Mouse (Mus musculus): ENCODE results near the gene Cstl1. TPM values are rescaled to one million over a fixed set of nuclear protein-coding genes. Genes with fewer than 3 reads are reported as not detected.
"Not testable (repeated sequence)": the region's sequence is repeated elsewhere in the genome, so short reads cannot be mapped to it uniquely, and the experiment has no call there.

Cstl1 gene
- polyA plus RNA-seq, 1 experiment from 2014 or later = not detected

DNA sequence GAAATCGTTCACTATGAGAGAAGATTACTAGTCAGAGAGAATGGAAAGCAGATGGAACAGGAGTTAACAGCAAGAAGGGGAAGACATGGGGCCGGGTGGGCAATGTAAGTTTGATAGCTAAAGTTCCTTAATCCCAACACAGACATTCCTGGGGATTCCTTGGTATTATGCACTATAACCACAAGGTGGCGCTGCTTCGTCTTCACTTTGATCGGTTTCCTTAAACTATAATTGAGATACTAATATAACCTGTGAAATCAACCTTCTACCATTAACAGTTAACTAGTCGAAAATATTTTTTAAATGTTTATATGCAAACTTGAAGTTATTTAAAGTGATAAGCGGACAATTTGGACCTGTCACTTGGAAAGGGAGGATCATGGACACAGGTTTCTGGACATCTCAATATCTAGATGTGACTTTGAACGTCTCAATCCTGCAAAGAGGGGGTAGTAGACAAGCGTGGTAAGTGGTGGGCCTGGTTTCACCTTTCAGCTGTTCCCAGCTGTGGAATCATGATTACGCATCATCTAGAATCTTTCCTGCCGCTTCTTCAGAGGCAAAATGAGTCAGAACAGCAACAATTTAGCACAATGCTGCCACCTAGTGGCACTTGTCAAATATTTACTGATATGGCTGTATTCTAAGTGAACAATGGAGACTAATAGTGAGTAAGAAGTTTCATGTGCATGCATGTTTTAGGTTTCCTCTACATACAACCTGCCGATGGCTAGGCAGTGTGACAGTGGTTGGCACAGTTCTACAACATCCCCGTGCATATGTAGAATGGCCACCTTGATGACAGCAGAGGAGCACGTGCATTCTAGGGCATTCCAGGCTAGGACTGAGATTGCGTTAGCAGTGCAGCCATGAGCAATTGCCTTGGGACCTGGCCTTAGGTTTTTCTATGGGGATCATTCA is 2.0 kb downstream of the Cstl1 start:
- H3K27ac ChIP-seq (ENCODE audit: poor library complexity, severe bottlenecking) = no peak overlapping the region
- peak overlapping the region; percentile 69 for H3K4me2 ChIP-seq
- no peak overlapping the region for H3K9ac ChIP-seq
- 14% methylated on average over 15 of the region's 15 CpGs for WGBS
- H3K36me3 ChIP-seq = no peaks in the 10 kb centered on the region
- no peaks in the 10 kb centered on the region for H3K9me3 ChIP-seq (replicated peaks)
- no peaks in the 10 kb centered on the region for H3K4me1 ChIP-seq (replicated peaks)
- H3K4me3 ChIP-seq = peak overlapping the region; percentile 36
- H3K27me3 ChIP-seq (replicated peaks) = no peaks in the 10 kb centered on the region
- 0 out of 2 replicates have a peak, but pooled peaks have one; percentile 25 for ATAC-seq (ENCODE audit: insufficient number of reproducible peaks, low FRiP score)

DNA sequence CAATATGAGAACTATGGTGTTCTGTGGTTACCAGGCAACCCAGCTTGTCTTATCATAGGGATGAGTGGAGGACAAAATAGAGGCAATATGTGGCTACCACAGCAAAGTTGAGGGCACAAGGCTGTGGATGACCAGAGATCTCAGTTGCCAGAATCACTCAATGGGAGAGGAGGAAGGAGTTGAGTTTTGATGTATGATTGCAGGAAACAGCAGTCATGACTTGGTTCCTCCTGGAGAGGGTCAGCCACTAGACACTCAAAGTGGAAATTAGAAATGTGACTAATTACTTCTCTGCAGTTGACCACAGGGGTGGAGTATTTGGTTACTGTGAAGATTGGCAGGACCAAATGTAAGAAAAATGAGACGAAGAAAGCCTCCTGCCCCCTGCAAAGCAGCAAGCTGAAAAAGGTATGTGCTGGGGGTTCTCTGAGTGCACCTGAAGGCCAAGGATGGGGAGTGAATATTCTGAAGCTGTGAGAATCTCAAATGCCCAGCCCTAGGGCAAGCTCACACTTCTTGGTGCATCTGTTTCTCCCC is 4.2 kb downstream of the Cstl1 start:
- no peak overlapping the region for H3K4me2 ChIP-seq
- H3K4me1 ChIP-seq (replicated peaks) = no peaks in the 10 kb centered on the region
- no peak overlapping the region for H3K4me3 ChIP-seq
- no peaks in the 10 kb centered on the region for H3K27me3 ChIP-seq (replicated peaks)
- H3K9me3 ChIP-seq (replicated peaks) = no peaks in the 10 kb centered on the region
- WGBS = 55% methylated on average over 1 of the region's 1 CpGs
- H3K36me3 ChIP-seq = no peaks in the 10 kb centered on the region
- ATAC-seq (ENCODE audit: insufficient number of reproducible peaks, low FRiP score) = no peak
- H3K9ac ChIP-seq = no peak overlapping the region
- H3K27ac ChIP-seq (ENCODE audit: poor library complexity, severe bottlenecking) = no peak overlapping the region

GRCm38 (mm10) chr2:148763648-148764388 is 13.7 kb downstream of the Cstl1 start:
- WGBS = 96% methylated on average over 1 of the region's 1 CpGs
- no peaks in the 10 kb centered on the region for H3K36me3 ChIP-seq

DNA sequence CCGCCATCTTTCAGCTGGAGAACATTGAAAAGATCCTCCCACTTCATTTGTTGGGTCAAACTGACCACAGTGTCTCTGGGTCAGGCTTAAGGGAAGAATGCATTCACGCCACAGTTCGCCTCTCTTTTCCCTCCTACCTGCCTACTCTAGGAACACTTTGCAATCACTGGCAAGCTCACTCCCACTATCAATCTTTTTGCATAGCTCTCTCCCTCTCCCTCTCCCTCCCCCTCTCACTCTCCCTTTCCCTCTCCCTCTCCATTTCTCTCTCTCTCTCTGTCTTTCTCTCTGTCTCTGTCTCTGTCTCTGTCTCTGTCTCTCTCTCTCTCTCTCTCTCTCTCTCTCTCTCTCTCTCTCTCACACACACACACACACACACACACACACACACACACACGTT is 21.2 kb downstream of the Cstl1 start, which contains the start of gene Cst11:
Cst11 (minus strand) TSS at position 101 of the 400 bp plus-strand sequence.
- H3K9me3 ChIP-seq (replicated peaks); H3K4me3 ChIP-seq; H3K36me3 ChIP-seq; ATAC-seq (ENCODE audit: insufficient number of reproducible peaks, low FRiP score); H3K27ac ChIP-seq (ENCODE audit: poor library complexity, severe bottlenecking); H3K4me1 ChIP-seq (replicated peaks); H3K9ac ChIP-seq; H3K27me3 ChIP-seq (replicated peaks); H3K4me2 ChIP-seq: not testable (repeated sequence)
- 69% methylated on average over 4 of the region's 4 CpGs for WGBS

More at GRCm38 (mm10) chr2:148763648-148764388, 13.7 kb downstream of the Cstl1 start:
- no peak overlapping the region for H3K9ac ChIP-seq
- H3K27me3 ChIP-seq (replicated peaks) = no peaks in the 10 kb centered on the region
- no peaks in the 10 kb centered on the region for H3K4me1 ChIP-seq (replicated peaks)
- no peak for ATAC-seq (ENCODE audit: insufficient number of reproducible peaks, low FRiP score)
- no peak overlapping the region for H3K4me3 ChIP-seq
- no peaks in the 10 kb centered on the region for H3K9me3 ChIP-seq (replicated peaks)
- no peak overlapping the region for H3K4me2 ChIP-seq
- H3K27ac ChIP-seq (ENCODE audit: poor library complexity, severe bottlenecking) = no peak overlapping the region

DNA sequence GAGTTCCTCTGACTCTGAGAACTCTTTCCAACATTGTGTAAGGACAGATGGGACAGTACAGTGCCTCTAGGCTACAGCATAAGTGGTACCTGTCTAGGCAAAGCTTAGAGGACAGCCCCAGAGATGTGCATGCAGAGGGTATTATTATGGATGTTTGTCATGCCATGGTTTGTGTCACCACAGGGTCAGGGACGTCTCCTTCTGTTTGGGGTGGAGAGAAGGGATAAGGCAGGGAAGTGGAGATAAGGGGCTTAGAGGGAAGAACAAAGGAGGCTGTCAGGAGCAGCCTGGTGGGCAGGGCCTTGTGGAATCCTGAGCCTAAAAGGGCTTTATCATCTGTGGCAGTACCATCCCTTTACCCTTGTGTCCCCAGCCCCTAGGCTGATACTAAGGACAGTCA is 31.6 kb downstream of the Cstl1 start, which contains the start of gene 8030411F24Rik:
8030411F24Rik (plus strand) TSS at position 301 of the 400 bp plus-strand sequence.
- Histone ChIP-seq H3K9me3 (replicated peaks) (no peaks in the 10 kb centered on the region), H3K4me2 (no peak within 1 kb of the TSS), H3K4me3 (no peak within 1 kb of the TSS), H3K36me3 (no peaks in the 10 kb centered on the region), H3K9ac (no peak within 1 kb of the TSS), H3K27ac (ENCODE audit: poor library complexity, severe bottlenecking) (no peak within 1 kb of the TSS), H3K27me3 (replicated peaks) (no peaks in the 10 kb centered on the region), H3K4me1 (replicated peaks) (no peaks in the 10 kb centered on the region)
- no peak for ATAC-seq (ENCODE audit: insufficient number of reproducible peaks, low FRiP score)
- 0% methylated on average over 1 of the region's 1 CpGs for WGBS

DNA sequence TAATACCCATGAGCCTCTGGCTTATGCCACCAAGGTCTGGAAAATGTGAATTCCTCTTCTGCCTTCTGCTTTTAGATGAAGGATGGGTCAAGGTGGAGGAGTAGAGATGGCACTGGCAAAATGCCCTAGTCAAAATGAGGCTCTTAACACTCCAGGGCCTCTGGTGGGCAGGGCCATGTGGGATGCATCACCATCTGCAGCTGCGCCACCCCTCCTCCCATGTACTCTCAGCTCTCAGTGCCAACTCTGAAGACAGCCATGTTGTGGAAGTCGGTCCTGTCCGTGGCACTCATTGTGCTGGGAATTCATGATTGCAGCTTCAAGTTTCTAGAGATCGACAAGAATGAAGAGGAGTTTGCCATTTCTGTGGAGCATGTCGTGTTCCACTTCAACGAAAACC is 39.0 kb downstream of the Cstl1 start, which contains the start of gene Cst12:
Cst12 (plus strand) TSS at position 220 of the 400 bp plus-strand sequence.
- H3K4me1 ChIP-seq (replicated peaks) = no peaks in the 10 kb centered on the region
- H3K27ac ChIP-seq (ENCODE audit: poor library complexity, severe bottlenecking) = no peak within 1 kb of the TSS
- ATAC-seq (ENCODE audit: insufficient number of reproducible peaks, low FRiP score) = no peak
- WGBS = 81% methylated on average over 6 of the region's 6 CpGs
- no peak within 1 kb of the TSS for H3K4me2 ChIP-seq
- no peak within 1 kb of the TSS for H3K4me3 ChIP-seq
- no peak within 1 kb of the TSS for H3K9ac ChIP-seq
- no peaks in the 10 kb centered on the region for H3K9me3 ChIP-seq (replicated peaks)
- no peaks in the 10 kb centered on the region for H3K27me3 ChIP-seq (replicated peaks)
- H3K36me3 ChIP-seq = no peaks in the 10 kb centered on the region

DNA sequence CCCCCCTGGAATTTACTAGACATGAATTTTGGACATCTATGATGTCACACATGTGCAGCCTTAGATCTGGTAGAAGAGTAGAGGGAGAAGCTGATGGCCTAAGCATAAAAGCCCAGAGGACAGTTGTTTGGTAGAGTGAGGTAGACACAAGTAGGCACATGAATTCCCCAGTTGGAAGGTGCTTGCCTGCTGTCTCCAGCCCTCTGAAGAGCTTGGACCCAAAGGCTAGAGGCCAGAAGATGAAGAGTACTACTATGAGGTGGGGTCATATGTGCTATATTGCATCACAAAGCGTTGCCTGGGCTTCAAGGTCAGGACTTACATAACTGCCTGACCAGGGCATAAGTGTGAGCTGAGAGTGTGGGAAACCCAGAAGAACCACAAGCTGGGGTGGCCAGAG is 48.3 kb downstream of the Cstl1 start, which contains the start of gene Cst8:
Cst8 (plus strand) TSS at position 301 of the 400 bp plus-strand sequence.
- ATAC-seq (ENCODE audit: insufficient number of reproducible peaks, low FRiP score) = no peak

GRCm38 (mm10) chr2:148801491-148801921 is 51.3 kb downstream of the Cstl1 start:
- H3K4me1 ChIP-seq (replicated peaks) = peaks cover 10% of the 10 kb centered on the region; the same call in 1 of the 2 replicates
- no peaks in the 10 kb centered on the region for H3K36me3 ChIP-seq
- peak; percentile 29; the same call in 1 of the 2 replicates for ATAC-seq (ENCODE audit: insufficient number of reproducible peaks, low FRiP score)
- 44% methylated on average over 3 of the region's 3 CpGs for WGBS
- H3K27me3 ChIP-seq (replicated peaks) = no peaks in the 10 kb centered on the region
- no peak overlapping the region for H3K9ac ChIP-seq
- H3K9me3 ChIP-seq (replicated peaks) = no peaks in the 10 kb centered on the region
- H3K4me2 ChIP-seq = no peak overlapping the region
- H3K4me3 ChIP-seq = no peak overlapping the region
- no peak overlapping the region for H3K27ac ChIP-seq (ENCODE audit: poor library complexity, severe bottlenecking)

More for the DNA sequence above, 48.3 kb downstream of the Cstl1 start, which contains the start of gene Cst8:
- H3K4me2 ChIP-seq = no peak within 1 kb of the TSS
- peaks cover 10% of the 10 kb centered on the region; the same call in 1 of the 2 replicates for H3K4me1 ChIP-seq (replicated peaks)
- no peak within 1 kb of the TSS for H3K27ac ChIP-seq (ENCODE audit: poor library complexity, severe bottlenecking)
- H3K4me3 ChIP-seq = no peak within 1 kb of the TSS
- H3K27me3 ChIP-seq (replicated peaks) = no peaks in the 10 kb centered on the region
- no peak within 1 kb of the TSS for H3K9ac ChIP-seq
- H3K36me3 ChIP-seq = no peaks in the 10 kb centered on the region
- H3K9me3 ChIP-seq (replicated peaks) = no peaks in the 10 kb centered on the region
- WGBS = 77% methylated on average over 1 of the region's 1 CpGs

Other genes with a start within 250 kb of the Cstl1 start
- 53.5 and 59.7 TPM in 2 replicates for gene Nxt1, start 77.8 kb upstream of the Cstl1 start, polyA plus RNA-seq (2016; fragmentation: Nextera tagmentation; extraction: Ambion mirVana)
- 17.7 and 18.8 TPM in 2 replicates for gene Gzf1, start 69.3 kb upstream of the Cstl1 start, polyA plus RNA-seq (2016; fragmentation: Nextera tagmentation; extraction: Ambion mirVana)
- 2.8 and 2.9 TPM in 2 replicates for gene Napb, start 17.9 kb upstream of the Cstl1 start, polyA plus RNA-seq (2016; fragmentation: Nextera tagmentation; extraction: Ambion mirVana)
- not detected in 2 replicates for gene Cst11, start 21.1 kb downstream of the Cstl1 start, polyA plus RNA-seq (2016; fragmentation: Nextera tagmentation; extraction: Ambion mirVana)
- not detected in 2 replicates for gene 8030411F24Rik, start 31.7 kb downstream of the Cstl1 start, polyA plus RNA-seq (2016; fragmentation: Nextera tagmentation; extraction: Ambion mirVana)
- gene Cst12, start 39.0 kb downstream of the Cstl1 start, polyA plus RNA-seq (2016; fragmentation: Nextera tagmentation; extraction: Ambion mirVana) = not detected in 2 replicates
- gene Cst8, start 48.4 kb downstream of the Cstl1 start, polyA plus RNA-seq (2016; fragmentation: Nextera tagmentation; extraction: Ambion mirVana) = not detected in 2 replicates
- gene Cst13, start 69.7 kb downstream of the Cstl1 start, polyA plus RNA-seq (2016; fragmentation: Nextera tagmentation; extraction: Ambion mirVana) = not detected in 2 replicates
- 1.2 and 1.8 TPM in 2 replicates for gene Cst9, start 84.8 kb downstream of the Cstl1 start, polyA plus RNA-seq (2016; fragmentation: Nextera tagmentation; extraction: Ambion mirVana)
- 0.48 TPM in 1 of 2 replicates, not detected in the other for gene 9230104L09Rik, start 114.7 kb downstream of the Cstl1 start, polyA plus RNA-seq (2016; fragmentation: Nextera tagmentation; extraction: Ambion mirVana)
- gene Cst3, start 125.3 kb downstream of the Cstl1 start, polyA plus RNA-seq (2016; fragmentation: Nextera tagmentation; extraction: Ambion mirVana) = 745 and 758 TPM in 2 replicates